Mouse (Mus musculus): Measurements from ENCODE around the gene Nrp1. TPM values are rescaled to one million over a fixed set of nuclear protein-coding genes. Genes with fewer than 3 reads are reported as not detected.

The Nrp1 gene
- total RNA-seq, 1 experiment: 21.3 TPM

GRCm38 (mm10) chr8:128397441-128397840 lies 39.0 kb downstream of the Nrp1 start:
- TF ChIP-seq HCFC1 (IDR thresholded peaks at IDR 0.05; ENCODE audit: borderline replicate concordance, insufficient read depth, low read length) (no peak), ZNF384 (IDR thresholded peaks at IDR 0.05; ENCODE audit: low read depth, low read length) (no peak), ZC3H11A (IDR thresholded peaks at IDR 0.05; ENCODE audit: borderline replicate concordance, low read depth, low read length) (no peak), CHD2 (IDR thresholded peaks at IDR 0.05; ENCODE audit: low read depth, low read length) (no peak), MAFK (IDR thresholded peaks at IDR 0.05; ENCODE audit: insufficient read depth, low read depth, low read length) (no peak)
- Histone ChIP-seq H3K9me3 (ENCODE audit: control insufficient read depth, insufficient read depth, low read depth, low read length) (no peaks in the 10 kb centered on the region), H3K4me3 (ENCODE audit: insufficient read depth in 1 of 2, low read depth in 1 of 2, low read length in 2 of 2, poor library complexity in 1 of 2, severe bottlenecking in 1 of 2) (no peak overlapping the region), H3K9ac (ENCODE audit: insufficient read depth, low read depth, low read length, poor library complexity, severe bottlenecking) (no peak overlapping the region), H3K36me3 (ENCODE audit: control insufficient read depth, insufficient read depth, low read length, poor library complexity, severe bottlenecking) (no peaks in the 10 kb centered on the region), H3K27ac (ENCODE audit: insufficient read depth, low read depth, low read length, poor library complexity, severe bottlenecking) (no peak overlapping the region), H3K4me1 (ENCODE audit: control insufficient read depth in 2 of 2, insufficient read depth in 2 of 2, low read length in 2 of 2, poor library complexity in 1 of 2) (no peaks in the 10 kb centered on the region)
- DNase-seq (ENCODE audit: low read depth, low spot score): no peak
- in situ Hi-C loops (cut with MboI; ENCODE audit: low sequenced_read_pairs in 2 of 2, unreplicated experiment in 2 of 2): no loop called here

DNA sequence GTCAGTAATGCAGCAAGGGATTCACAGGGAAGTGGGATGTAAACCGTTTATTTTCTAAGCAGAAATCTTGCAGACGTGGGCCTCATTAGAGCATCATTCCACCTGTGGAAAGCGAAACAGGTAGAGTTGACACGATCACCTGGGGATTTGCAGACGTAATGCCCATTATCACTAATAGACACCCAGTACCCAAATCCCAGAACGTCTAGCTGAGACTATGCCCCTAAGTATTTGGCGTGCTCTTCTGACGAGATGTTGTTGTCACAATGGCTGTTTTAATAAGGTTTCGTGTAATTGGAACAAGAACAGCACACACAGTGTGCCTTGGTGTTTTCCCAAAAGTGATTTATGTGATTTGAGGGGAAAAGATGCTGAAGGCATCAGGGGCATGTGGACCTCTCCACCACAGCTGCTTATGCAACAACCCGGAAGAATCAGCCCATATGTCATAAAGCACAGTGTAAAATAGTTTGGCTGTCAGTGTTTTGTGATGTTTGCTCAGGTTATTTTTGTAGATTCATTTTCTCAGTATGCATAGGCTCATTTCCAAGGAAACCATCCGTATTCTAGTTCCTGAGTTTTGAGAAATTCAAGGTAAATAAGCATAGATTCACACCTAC lies 40.2 kb downstream of the Nrp1 start:
- Histone ChIP-seq H3K9ac (ENCODE audit: insufficient read depth, low read depth, low read length, poor library complexity, severe bottlenecking) (no peak overlapping the region), H3K4me1 (ENCODE audit: control insufficient read depth in 2 of 2, insufficient read depth in 2 of 2, low read length in 2 of 2, poor library complexity in 1 of 2) (no peaks in the 10 kb centered on the region), H3K27ac (ENCODE audit: insufficient read depth, low read depth, low read length, poor library complexity, severe bottlenecking) (no peak overlapping the region), H3K36me3 (ENCODE audit: control insufficient read depth, insufficient read depth, low read length, poor library complexity, severe bottlenecking) (no peaks in the 10 kb centered on the region), H3K9me3 (ENCODE audit: control insufficient read depth, insufficient read depth, low read depth, low read length) (no peaks in the 10 kb centered on the region), H3K4me3 (ENCODE audit: insufficient read depth in 1 of 2, low read depth in 1 of 2, low read length in 2 of 2, poor library complexity in 1 of 2, severe bottlenecking in 1 of 2) (no peak overlapping the region)
- in situ Hi-C loops (cut with MboI; ENCODE audit: low sequenced_read_pairs in 2 of 2, unreplicated experiment in 2 of 2): no loop called here
- TF ChIP-seq ZNF384 (IDR thresholded peaks at IDR 0.05; ENCODE audit: low read depth, low read length) (no peak), CHD2 (IDR thresholded peaks at IDR 0.05; ENCODE audit: low read depth, low read length) (no peak), MAFK (IDR thresholded peaks at IDR 0.05; ENCODE audit: insufficient read depth, low read depth, low read length) (no peak), ZC3H11A (IDR thresholded peaks at IDR 0.05; ENCODE audit: borderline replicate concordance, low read depth, low read length) (no peak), HCFC1 (IDR thresholded peaks at IDR 0.05; ENCODE audit: borderline replicate concordance, insufficient read depth, low read length) (no peak)
- DNase-seq (ENCODE audit: low read depth, low spot score): no peak

DNA sequence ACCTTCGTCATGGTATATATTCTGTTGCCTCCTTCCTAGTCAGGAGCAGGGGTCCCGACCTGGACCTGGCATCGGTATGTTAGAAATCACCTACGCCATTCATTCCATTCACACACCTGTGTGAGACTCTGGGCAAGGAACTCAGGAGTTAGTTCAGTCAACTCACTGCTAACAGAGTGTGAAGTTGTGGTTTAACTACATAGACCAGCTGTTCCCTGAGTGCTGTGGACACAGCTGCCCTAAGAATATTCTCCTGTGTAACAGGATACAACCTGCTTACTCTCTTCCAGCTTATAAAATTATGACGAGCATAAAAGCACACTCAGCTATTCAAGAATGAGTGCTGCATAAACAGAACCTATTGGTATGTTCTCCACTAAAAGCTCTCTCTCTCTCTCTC lies 41.9 kb downstream of the Nrp1 start:
- Histone ChIP-seq H3K27ac (ENCODE audit: insufficient read depth, low read depth, low read length, poor library complexity, severe bottlenecking) (no peak overlapping the region), H3K4me3 (ENCODE audit: insufficient read depth in 1 of 2, low read depth in 1 of 2, low read length in 2 of 2, poor library complexity in 1 of 2, severe bottlenecking in 1 of 2) (no peak overlapping the region), H3K9ac (ENCODE audit: insufficient read depth, low read depth, low read length, poor library complexity, severe bottlenecking) (no peak overlapping the region), H3K9me3 (ENCODE audit: control insufficient read depth, insufficient read depth, low read depth, low read length) (no peaks in the 10 kb centered on the region), H3K36me3 (ENCODE audit: control insufficient read depth, insufficient read depth, low read length, poor library complexity, severe bottlenecking) (no peaks in the 10 kb centered on the region), H3K4me1 (ENCODE audit: control insufficient read depth in 2 of 2, insufficient read depth in 2 of 2, low read length in 2 of 2, poor library complexity in 1 of 2) (no peaks in the 10 kb centered on the region)
- TF ChIP-seq CHD2 (IDR thresholded peaks at IDR 0.05; ENCODE audit: low read depth, low read length) (no peak), HCFC1 (IDR thresholded peaks at IDR 0.05; ENCODE audit: borderline replicate concordance, insufficient read depth, low read length) (no peak), ZNF384 (IDR thresholded peaks at IDR 0.05; ENCODE audit: low read depth, low read length) (no peak), MAFK (IDR thresholded peaks at IDR 0.05; ENCODE audit: insufficient read depth, low read depth, low read length) (no peak), ZC3H11A (IDR thresholded peaks at IDR 0.05; ENCODE audit: borderline replicate concordance, low read depth, low read length) (no peak)
- in situ Hi-C loops (cut with MboI; ENCODE audit: low sequenced_read_pairs in 2 of 2, unreplicated experiment in 2 of 2): no loop called here
- DNase-seq (ENCODE audit: low read depth, low spot score): no peak

DNA sequence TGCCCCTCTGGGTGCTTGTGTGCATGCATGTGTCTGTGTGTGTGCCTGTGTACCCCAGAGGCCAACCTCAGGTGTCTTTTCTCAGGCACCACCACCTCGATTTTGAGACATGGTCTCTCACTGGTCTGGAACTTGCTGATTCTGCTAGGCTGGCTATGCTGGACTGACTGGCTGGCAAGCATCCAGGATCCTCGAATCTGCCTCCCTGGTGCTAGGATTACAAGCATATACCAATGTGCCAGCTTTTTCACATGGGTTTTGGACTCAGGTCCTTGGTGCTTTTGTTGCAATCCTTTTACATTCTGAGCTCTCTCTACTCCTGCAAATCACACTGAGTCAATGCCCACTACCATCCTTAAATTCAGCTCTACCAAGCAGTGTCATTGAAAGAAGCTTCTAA lies 46.5 kb downstream of the Nrp1 start:
- no peaks in the 10 kb centered on the region for H3K36me3 ChIP-seq (ENCODE audit: control insufficient read depth, insufficient read depth, low read length, poor library complexity, severe bottlenecking)
- H3K9me3 ChIP-seq (ENCODE audit: control insufficient read depth, insufficient read depth, low read depth, low read length): no peaks in the 10 kb centered on the region
- no peak overlapping the region for H3K4me3 ChIP-seq (ENCODE audit: insufficient read depth in 1 of 2, low read depth in 1 of 2, low read length in 2 of 2, poor library complexity in 1 of 2, severe bottlenecking in 1 of 2)
- TF ChIP-seq ZC3H11A (IDR thresholded peaks at IDR 0.05; ENCODE audit: borderline replicate concordance, low read depth, low read length): no peak
- no peak for TF ChIP-seq HCFC1 (IDR thresholded peaks at IDR 0.05; ENCODE audit: borderline replicate concordance, insufficient read depth, low read length)
- no peak for TF ChIP-seq MAFK (IDR thresholded peaks at IDR 0.05; ENCODE audit: insufficient read depth, low read depth, low read length)
- TF ChIP-seq ZNF384 (IDR thresholded peaks at IDR 0.05; ENCODE audit: low read depth, low read length): no peak
- no peak for TF ChIP-seq CHD2 (IDR thresholded peaks at IDR 0.05; ENCODE audit: low read depth, low read length)
- in situ Hi-C loops (cut with MboI; ENCODE audit: low sequenced_read_pairs in 2 of 2, unreplicated experiment in 2 of 2): no loop called here
- no peak for DNase-seq (ENCODE audit: low read depth, low spot score)
- no peak overlapping the region for H3K9ac ChIP-seq (ENCODE audit: insufficient read depth, low read depth, low read length, poor library complexity, severe bottlenecking)
- H3K4me1 ChIP-seq (ENCODE audit: control insufficient read depth in 2 of 2, insufficient read depth in 2 of 2, low read length in 2 of 2, poor library complexity in 1 of 2): no peaks in the 10 kb centered on the region
- H3K27ac ChIP-seq (ENCODE audit: insufficient read depth, low read depth, low read length, poor library complexity, severe bottlenecking): no peak overlapping the region
